Mouse (Mus musculus): ENCODE results near the gene Nxpe4.

DNA sequence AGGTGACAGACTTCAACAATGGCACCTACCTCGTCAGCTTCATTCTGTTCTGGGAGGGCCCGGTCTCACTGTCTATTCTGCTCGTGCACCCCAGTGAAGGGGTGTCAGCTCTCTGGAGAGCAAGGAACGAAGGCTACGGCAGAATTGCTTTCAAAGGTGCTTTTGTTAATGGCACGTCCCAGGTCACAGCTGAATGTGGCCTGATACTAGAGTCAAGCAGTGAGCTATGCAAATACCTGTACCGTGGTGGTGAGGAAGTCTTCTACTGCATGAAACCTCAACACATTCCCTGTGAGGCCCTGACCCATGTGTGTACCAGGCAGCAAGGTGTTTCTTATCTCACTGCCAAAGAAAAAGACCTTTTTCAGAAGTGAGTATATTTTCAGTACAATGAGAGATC lies 258.6 kb downstream of the Nxpe4 start:
- TF ChIP-seq CTCF (IDR thresholded peaks at IDR 0.05; ENCODE audit: low read depth, low read length) (no peak), POLR2A (IDR thresholded peaks at IDR 0.05; ENCODE audit: extremely low read depth, insufficient read depth, low read length) (no peak)

All from liver, adult 2 months (tissue).